Mouse (Mus musculus) neural tube, embryonic 12.5 days (tissue): ENCODE data around the gene Sema5a. TPM values are rescaled to one million over a fixed set of nuclear protein-coding genes. Genes with fewer than 3 reads are reported as not detected.

Experiments used
- ATAC-seq: fragments of 200-750 bp; cut with Nextera tagmentation; 2 replicates; pipeline ENCODE4 v1.8.0; 2017; ENCODE audit warnings: low read depth, mild to moderate bottlenecking, moderate TSS enrichment, moderate library complexity; ENCODE audit not compliant: low FRiP score
- H3K27ac ChIP-seq: fragments of 300-500 bp; sonication (generic); 2 replicates; pipeline ENCODE4 v1.5.1; 2016
- H3K27me3 ChIP-seq: fragments of 300-500 bp; sonication (generic); replicated peaks from 2 replicates; pipeline ENCODE4 v1.6.1; 2016; ENCODE audit warnings: mild to moderate bottlenecking
- H3K36me3 ChIP-seq: fragments of 300-500 bp; sonication (generic); 2 replicates; pipeline ENCODE4 v1.6.1; 2016; ENCODE audit warnings: mild to moderate bottlenecking
- H3K4me1 ChIP-seq: fragments of 300-500 bp; sonication (generic); 2 replicates; pipeline ENCODE4 v1.6.1; 2016
- H3K4me2 ChIP-seq: fragments of 300-500 bp; sonication (generic); replicated peaks from 2 replicates; pipeline ENCODE4 v1.6.1; 2016; ENCODE audit warnings: mild to moderate bottlenecking
- H3K4me3 ChIP-seq: fragments of 300-500 bp; sonication (generic); 2 replicates; pipeline ENCODE4 v1.5.1; 2016
- H3K9ac ChIP-seq: fragments of 300-500 bp; sonication (generic); 2 replicates; pipeline ENCODE4 v1.6.1; 2016; ENCODE audit warnings: mild to moderate bottlenecking
- H3K9me3 ChIP-seq: fragments of 300-500 bp; sonication (generic); 2 replicates; pipeline ENCODE4 v1.6.1; 2016; ENCODE audit warnings: mild to moderate bottlenecking
- WGBS: fragments of 180-500 bp; shearing (Covaris S2); methylation state at CpG from one replicate; pipeline ENCODE4 v1.1.7; 2016; 5-methylcytosine and 5-hydroxymethylcytosine counted together
- polyA plus RNA-seq: library from polyadenylated mRNA; unstranded; fragments of >200 nt; fragmentation: Nextera tagmentation; extraction: Ambion mirVana; gene quantifications from 2 replicates; pipeline ENCODE4 v1.2.1, GENCODE M21; 2016

Gene Sema5a
- polyA plus RNA-seq, 1 experiment from 2014 or later = 8.8 TPM

DNA sequence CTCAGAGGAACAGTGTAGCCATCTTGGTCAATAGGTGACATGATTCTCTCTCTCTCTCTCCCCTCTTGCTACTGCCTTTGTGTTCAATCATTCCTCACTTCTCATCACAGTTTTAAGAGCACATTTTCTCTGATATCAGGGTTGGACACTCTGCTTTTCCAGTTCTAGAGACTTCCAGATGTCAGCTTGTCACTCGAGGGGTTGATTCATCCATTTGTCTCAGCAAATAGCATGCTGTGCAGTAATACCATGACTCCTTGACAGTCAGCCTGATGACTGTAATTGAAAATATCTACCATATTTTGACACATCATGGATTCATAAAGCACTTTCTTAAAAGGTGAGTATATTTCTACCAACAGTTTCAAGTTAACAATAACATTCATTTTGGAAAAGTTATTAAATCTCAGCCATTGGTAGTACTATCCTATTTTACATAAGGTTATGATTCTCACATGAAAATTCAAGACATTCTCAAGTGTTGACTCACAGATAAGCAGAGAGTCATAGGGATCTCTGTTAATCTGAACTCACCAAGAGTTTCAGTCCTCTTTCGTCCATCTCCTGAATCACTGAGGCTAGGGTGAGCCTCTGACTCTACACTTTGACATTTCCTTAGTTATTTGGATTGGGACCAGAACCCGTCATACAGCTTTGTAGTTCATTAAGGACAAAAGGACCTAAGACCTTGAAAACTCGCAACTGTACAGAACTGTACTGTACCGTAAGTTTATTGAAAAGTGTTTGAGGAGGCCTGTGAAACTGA is 78.0 kb downstream of the Sema5a start:
- no peak overlapping the region for H3K27ac ChIP-seq
- H3K27me3 ChIP-seq = no peaks in the 10 kb centered on the region
- H3K9ac ChIP-seq = no peak overlapping the region
- 91% methylated on average over 5 of the region's 5 CpGs for WGBS
- no peaks in the 10 kb centered on the region for H3K9me3 ChIP-seq
- no peak overlapping the region for H3K4me3 ChIP-seq
- no peaks in the 10 kb centered on the region for H3K4me1 ChIP-seq
- ATAC-seq = no peak
- H3K4me2 ChIP-seq = no peak overlapping the region
- no peaks in the 10 kb centered on the region for H3K36me3 ChIP-seq

DNA sequence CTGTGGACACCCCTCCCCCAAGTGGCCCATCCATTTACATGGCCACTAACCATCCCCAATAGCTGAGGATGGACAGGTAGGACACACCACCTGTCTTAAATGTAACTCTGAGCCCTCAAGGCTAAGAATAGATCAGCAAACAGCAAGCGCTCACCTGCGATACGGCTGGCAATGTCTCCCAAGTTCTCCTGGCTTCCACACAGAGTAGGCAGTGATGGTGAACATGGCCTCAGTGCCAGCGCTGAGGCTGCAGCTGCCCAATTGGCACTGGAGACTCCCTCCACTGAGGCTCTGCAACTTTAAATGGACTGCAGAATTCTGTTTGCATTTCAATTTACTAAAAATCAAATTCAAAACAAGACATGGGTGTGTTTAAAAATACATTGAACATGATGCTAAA is 78.6 kb downstream of the Sema5a start:
- H3K36me3 ChIP-seq = no peaks in the 10 kb centered on the region
- over 99% methylated on average over 4 of the region's 4 CpGs for WGBS
- H3K4me2 ChIP-seq = no peak overlapping the region
- no peak overlapping the region for H3K4me3 ChIP-seq
- no peaks in the 10 kb centered on the region for H3K27me3 ChIP-seq
- H3K9me3 ChIP-seq = no peaks in the 10 kb centered on the region
- H3K27ac ChIP-seq = no peak overlapping the region
- ATAC-seq = no peak
- H3K4me1 ChIP-seq = no peaks in the 10 kb centered on the region
- H3K9ac ChIP-seq = no peak overlapping the region

DNA sequence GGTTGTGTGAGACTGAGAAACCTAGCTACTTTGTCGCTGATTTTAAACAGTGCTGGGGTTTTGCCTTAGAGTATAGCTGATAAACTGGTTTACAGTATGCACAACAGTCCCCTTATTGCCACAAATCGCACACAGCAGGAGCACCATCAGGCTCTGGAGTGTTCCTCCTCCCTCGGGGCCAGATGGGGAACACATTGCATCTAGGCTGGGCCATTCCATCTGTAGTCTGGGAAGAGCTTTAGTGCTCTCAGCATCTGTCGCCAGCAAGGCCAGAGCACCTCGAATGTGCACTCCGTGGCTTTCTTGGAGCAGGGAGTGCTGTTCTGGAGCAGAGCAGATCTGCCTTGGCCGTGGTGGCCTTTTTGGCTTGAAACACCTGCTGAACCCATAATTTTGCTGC is 79.5 kb downstream of the Sema5a start:
- Histone ChIP-seq H3K27me3 (no peaks in the 10 kb centered on the region), H3K4me3 (no peak overlapping the region), H3K4me1 (no peaks in the 10 kb centered on the region), H3K36me3 (no peaks in the 10 kb centered on the region), H3K9me3 (no peaks in the 10 kb centered on the region), H3K9ac (no peak overlapping the region), H3K4me2 (no peak overlapping the region), H3K27ac (no peak overlapping the region)
- no peak for ATAC-seq
- 52% methylated on average over 7 of the region's 7 CpGs for WGBS

DNA sequence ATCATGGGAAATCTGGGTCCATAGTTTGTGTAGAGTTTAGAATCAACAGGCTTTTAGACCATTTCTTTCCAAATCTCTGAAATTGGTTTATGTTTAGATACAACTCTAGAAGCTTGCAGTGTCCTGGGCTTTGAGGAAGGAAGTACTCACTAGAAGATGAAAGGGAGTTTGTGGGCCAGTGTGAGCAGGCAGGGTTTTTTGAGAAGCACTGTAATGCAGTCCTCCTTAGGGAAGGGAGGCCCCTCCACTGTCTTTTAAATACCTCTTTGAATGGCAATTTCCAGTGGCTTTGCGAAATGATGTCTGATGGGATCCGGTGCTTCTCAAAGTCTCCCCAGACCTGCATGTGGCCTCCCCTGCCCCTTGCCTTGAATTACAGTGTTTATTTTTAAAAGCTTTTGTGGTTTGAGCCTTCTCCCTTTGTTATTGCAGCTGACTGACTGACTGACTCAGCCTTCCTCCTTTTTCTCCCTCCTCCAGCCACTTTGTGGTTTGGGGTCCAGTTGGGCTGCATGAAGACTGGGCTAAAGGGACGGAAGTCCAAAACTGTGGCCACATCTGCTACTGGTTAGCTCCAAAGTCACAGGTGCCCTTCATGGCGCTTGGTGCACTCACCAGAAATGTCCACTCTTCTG is 83.9 kb downstream of the Sema5a start:
- WGBS = 44% methylated on average over 4 of the region's 4 CpGs
- no peak overlapping the region for H3K4me2 ChIP-seq
- H3K4me1 ChIP-seq = 0 out of 2 replicates have a peak, but pooled peaks cover 4% of the 10 kb centered on the region
- H3K4me3 ChIP-seq = no peak overlapping the region
- H3K27ac ChIP-seq = no peak overlapping the region
- no peaks in the 10 kb centered on the region for H3K27me3 ChIP-seq
- no peak for ATAC-seq
- no peak overlapping the region for H3K9ac ChIP-seq
- no peaks in the 10 kb centered on the region for H3K9me3 ChIP-seq
- no peaks in the 10 kb centered on the region for H3K36me3 ChIP-seq

DNA sequence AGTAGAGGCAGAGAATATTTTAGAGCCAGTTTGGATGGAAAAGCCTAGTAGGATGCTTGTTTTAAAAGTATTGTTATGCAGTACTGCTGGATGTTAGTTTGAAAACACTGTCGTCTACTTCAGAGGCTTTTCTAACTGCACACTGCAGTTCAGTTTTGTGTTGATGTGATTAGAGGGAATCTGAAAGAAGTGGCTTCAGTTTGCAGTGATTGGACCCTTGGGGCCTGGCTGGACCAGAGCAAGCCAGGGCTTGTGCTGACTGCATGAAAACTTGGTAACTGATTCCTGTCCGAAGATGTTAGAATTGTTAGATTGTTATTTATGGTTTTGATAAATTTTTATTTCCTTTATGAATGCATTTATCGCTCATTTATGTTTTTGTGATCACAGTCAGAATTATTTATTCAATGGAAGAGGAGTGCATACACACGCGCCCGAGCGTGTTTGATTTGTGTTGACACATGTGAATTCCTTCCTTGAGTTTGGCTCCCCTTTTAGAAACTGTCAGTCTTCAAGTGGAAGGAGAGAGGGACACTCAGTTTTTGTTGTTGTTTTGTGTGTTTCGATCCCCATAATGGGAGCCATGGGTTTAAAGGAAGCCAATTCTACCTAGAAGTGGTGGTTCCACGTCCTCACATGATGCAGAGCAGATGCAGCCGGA is 85.2 kb downstream of the Sema5a start:
- H3K27ac ChIP-seq = no peak overlapping the region
- 0 out of 2 replicates have a peak, but pooled peaks cover 4% of the 10 kb centered on the region for H3K4me1 ChIP-seq
- ATAC-seq = no peak
- no peaks in the 10 kb centered on the region for H3K9me3 ChIP-seq
- H3K4me3 ChIP-seq = no peak overlapping the region
- 74% methylated on average over 10 of the region's 10 CpGs for WGBS
- no peak overlapping the region for H3K9ac ChIP-seq
- H3K4me2 ChIP-seq = no peak overlapping the region
- H3K36me3 ChIP-seq = no peaks in the 10 kb centered on the region
- no peaks in the 10 kb centered on the region for H3K27me3 ChIP-seq

DNA sequence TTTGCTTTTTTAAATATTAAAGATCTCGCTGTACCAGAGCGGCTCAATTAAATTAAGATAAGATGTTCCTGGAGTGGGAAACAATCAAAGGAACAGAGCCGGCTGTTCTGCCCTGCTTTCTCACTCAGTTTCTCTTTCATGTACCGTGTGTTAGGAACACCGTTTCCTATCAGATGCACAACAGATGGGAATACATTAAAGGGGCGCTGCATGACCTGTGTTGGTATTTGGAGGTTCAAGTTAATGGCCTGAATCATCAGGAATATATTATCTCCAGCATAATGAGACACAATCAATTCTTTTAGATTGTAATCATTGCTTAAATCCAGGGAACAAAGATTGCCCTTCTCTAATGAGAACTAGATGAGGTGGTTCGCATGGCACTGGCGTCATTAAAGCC is 85.8 kb downstream of the Sema5a start:
- no peak overlapping the region for H3K9ac ChIP-seq
- H3K27me3 ChIP-seq = no peaks in the 10 kb centered on the region
- H3K4me1 ChIP-seq = 0 out of 2 replicates have a peak, but pooled peaks cover 4% of the 10 kb centered on the region
- H3K4me2 ChIP-seq = no peak overlapping the region
- 55% methylated on average over 8 of the region's 8 CpGs for WGBS
- no peaks in the 10 kb centered on the region for H3K36me3 ChIP-seq
- no peak overlapping the region for H3K27ac ChIP-seq
- no peaks in the 10 kb centered on the region for H3K9me3 ChIP-seq
- ATAC-seq = 0 out of 2 replicates have a peak, but pooled peaks have one; percentile 17
- no peak overlapping the region for H3K4me3 ChIP-seq

DNA sequence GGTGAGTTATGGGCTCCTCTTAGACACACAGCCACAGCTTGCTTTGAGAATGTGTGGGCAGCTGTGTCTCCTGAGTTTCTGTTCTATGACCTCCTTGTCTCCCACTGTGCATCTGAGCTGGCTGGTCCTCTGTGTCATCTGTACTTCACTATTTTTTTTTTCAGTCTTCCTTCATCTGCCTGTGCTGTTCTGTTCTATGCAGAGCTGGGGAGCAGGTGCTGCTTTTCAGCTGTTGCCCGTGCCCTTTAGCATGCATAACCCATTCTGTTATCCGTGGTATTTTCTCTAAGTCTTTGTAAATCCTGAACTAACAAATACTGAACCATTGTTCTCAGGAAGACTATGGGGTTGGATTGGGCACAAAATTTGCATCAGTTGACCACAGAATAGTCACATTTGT is 86.4 kb downstream of the Sema5a start:
- H3K36me3 ChIP-seq = no peaks in the 10 kb centered on the region
- 49% methylated on average over 2 of the region's 2 CpGs for WGBS
- no peak overlapping the region for H3K27ac ChIP-seq
- no peaks in the 10 kb centered on the region for H3K9me3 ChIP-seq
- no peak for ATAC-seq
- 0 out of 2 replicates have a peak, but pooled peaks cover 4% of the 10 kb centered on the region for H3K4me1 ChIP-seq
- H3K4me3 ChIP-seq = no peak overlapping the region
- no peak overlapping the region for H3K9ac ChIP-seq
- H3K27me3 ChIP-seq = no peaks in the 10 kb centered on the region
- no peak overlapping the region for H3K4me2 ChIP-seq

DNA sequence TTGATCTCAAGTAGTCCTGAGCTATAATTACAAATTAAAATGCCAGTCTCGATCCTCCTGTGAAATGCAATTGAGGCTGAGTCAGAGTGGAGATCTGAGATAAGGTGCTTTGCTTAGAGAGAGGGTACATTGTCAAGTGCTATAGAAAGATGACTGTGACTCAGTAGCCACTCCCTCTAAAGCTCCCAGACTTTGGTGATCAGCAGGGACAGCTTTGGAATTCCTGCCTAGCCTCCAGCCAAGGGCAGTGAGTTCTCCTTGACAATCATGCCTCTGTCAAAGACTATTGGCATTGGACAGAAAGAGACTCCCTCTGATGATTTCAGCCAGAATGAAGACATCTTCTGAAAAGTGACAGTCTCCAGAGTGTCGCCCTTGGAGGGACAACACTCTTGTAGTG is 88.8 kb downstream of the Sema5a start:
- no peak for ATAC-seq
- H3K36me3 ChIP-seq = no peaks in the 10 kb centered on the region
- no peak overlapping the region for H3K4me2 ChIP-seq
- 93% methylated on average over 2 of the region's 2 CpGs for WGBS
- no peaks in the 10 kb centered on the region for H3K9me3 ChIP-seq
- no peak overlapping the region for H3K4me3 ChIP-seq
- H3K27ac ChIP-seq = no peak overlapping the region
- 0 out of 2 replicates have a peak, but pooled peaks cover 4% of the 10 kb centered on the region for H3K4me1 ChIP-seq
- H3K27me3 ChIP-seq = no peaks in the 10 kb centered on the region
- no peak overlapping the region for H3K9ac ChIP-seq

DNA sequence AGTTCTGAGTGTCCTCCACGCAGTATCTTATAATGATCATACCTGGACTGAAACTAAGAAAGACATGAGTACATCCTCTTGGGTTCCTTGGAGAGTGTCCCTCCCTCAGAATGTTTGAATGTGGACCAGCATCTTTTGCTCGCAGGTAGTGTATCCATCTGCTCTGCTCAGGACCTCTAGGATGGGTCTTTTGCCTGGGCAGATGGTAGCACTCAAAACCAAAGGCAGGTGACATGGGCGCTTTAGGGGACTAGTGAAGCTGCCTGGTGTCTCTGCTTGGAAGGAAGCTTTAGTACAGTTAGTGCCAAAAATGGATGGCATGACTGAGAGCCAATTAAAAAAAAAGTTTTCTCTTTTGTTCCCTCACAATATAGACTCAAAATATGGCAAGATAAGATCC is 93.2 kb downstream of the Sema5a start:
- H3K9me3 ChIP-seq = no peaks in the 10 kb centered on the region

DNA sequence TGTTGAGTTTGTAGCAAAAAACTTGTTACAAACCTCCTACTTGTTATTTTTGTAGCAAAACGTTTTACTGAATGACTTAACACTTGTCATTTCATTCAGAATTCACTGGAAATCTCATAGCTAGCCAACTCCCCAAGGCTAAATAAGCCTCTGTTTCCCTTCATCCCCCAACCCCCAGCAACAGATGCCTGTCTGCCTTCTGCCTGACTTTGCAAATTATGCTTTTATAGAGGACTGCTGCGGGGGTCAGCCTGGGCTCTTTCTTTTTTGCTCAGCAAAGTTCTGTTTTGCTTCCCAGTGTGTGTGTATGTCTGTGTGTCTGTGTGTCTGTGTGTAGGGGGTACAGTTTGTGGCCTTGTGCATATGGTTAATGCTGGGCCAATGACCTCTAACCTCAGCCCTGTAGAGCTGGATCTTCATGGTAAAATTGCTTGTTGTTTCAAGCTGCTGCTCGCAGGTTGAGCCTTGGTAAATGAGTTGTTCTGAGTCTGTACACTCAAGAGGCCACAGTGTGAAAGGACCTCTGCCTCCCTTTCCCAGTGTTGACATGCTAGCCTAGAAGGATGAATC is 94.2 kb downstream of the Sema5a start:
- Histone ChIP-seq H3K9ac (no peak overlapping the region), H3K9me3 (no peaks in the 10 kb centered on the region), H3K27ac (no peak overlapping the region), H3K27me3 (no peaks in the 10 kb centered on the region), H3K36me3 (no peaks in the 10 kb centered on the region), H3K4me1 (peaks cover 2% of the 10 kb centered on the region; the same call in 1 of the 2 replicates), H3K4me2 (no peak overlapping the region), H3K4me3 (no peak overlapping the region)
- no peak for ATAC-seq
- WGBS = 51% methylated on average over 3 of the region's 3 CpGs

More for the DNA sequence above, 93.2 kb downstream of the Sema5a start:
- Histone ChIP-seq H3K9ac (no peak overlapping the region), H3K27me3 (no peaks in the 10 kb centered on the region), H3K4me3 (no peak overlapping the region), H3K27ac (no peak overlapping the region), H3K4me2 (no peak overlapping the region), H3K36me3 (no peaks in the 10 kb centered on the region), H3K4me1 (peaks cover 2% of the 10 kb centered on the region; the same call in 1 of the 2 replicates)
- ATAC-seq = no peak
- WGBS = 90% methylated on average over 3 of the region's 3 CpGs

DNA sequence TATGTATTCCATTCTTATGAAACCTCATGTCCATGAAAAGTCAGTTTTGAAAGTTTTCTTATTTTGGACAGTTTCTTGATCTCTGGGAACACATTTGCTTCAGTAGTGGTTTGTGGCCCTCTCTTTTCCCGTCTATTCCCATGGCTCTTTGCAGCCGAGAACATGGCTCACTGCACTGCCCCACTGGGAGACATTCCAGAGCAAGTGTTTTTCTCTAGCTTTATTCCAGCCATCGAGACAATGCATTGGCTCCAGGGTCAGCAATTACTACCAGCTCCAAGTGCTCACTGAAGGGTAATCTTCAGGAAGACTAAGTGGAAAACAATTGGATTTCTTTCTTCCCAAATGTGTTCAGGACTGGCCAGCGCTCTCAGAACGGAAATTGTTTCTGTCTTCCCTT is 94.8 kb downstream of the Sema5a start:
- Histone ChIP-seq H3K4me1 (peaks cover 2% of the 10 kb centered on the region; the same call in 1 of the 2 replicates), H3K4me3 (no peak overlapping the region), H3K4me2 (no peak overlapping the region), H3K9me3 (no peaks in the 10 kb centered on the region), H3K36me3 (no peaks in the 10 kb centered on the region), H3K27ac (no peak overlapping the region), H3K9ac (no peak overlapping the region), H3K27me3 (no peaks in the 10 kb centered on the region)
- WGBS = 41% methylated on average over 5 of the region's 5 CpGs
- ATAC-seq = no peak

DNA sequence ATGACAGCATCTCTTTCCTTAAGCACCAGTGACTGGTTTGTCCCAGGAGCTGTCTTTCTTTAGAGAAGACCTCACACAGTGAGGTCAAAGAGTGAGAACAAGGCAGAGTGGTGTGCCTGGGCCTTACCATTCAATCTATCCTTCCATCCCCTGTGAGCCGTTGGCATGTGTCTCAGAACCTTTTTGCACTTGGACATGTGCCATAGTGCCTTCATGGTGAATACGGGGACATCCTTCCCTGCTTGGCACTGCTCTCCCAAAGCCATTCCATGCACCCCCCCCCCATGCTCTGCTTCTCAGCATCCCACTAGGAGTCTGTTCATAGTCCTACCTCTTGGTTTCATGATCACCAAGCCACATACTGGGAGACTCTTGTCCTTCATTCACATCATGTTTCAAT is 96.8 kb downstream of the Sema5a start:
- no peaks in the 10 kb centered on the region for H3K27me3 ChIP-seq
- H3K27ac ChIP-seq = no peak overlapping the region
- ATAC-seq = no peak
- WGBS = 80% methylated on average over 2 of the region's 2 CpGs
- H3K4me1 ChIP-seq = peaks cover 2% of the 10 kb centered on the region; the same call in 1 of the 2 replicates
- no peak overlapping the region for H3K4me2 ChIP-seq
- H3K9ac ChIP-seq = no peak overlapping the region
- H3K4me3 ChIP-seq = no peak overlapping the region
- no peaks in the 10 kb centered on the region for H3K9me3 ChIP-seq
- no peaks in the 10 kb centered on the region for H3K36me3 ChIP-seq
